Mouse (Mus musculus) regulatory T cell (primary cell): ENCODE data around the gene Cachd1.

Experiments used
- in situ Hi-C: fragments of 300-600 bp; cut with MboI, MseI; formaldehyde crosslinking; loops from one replicate; pipeline ENCODE4 v1.15.1; 2025; ENCODE audit warnings: high pct_unique_total_duplicates

Gene Cachd1

DNA sequence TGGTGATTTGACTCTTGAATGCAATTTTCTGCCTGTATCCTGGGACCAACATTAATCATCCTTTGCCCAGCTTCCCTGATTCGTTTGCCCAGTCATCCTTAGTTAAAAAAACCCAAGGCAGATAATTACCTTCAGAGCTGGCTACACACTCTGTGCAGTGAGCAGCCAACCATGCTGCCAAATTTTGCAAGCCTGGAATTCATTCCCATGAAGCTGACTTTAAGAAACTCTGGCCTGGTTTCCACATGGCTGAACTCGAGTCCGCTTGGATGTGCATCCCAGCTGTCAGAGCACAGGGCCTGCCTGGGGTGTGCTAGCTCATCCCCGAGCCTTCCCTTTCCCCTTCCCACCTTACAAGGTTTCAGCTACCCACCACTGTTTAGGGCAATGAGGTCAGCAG, 214.5 kb downstream of the Cachd1 start:
- in situ Hi-C loops = no loop called here

DNA sequence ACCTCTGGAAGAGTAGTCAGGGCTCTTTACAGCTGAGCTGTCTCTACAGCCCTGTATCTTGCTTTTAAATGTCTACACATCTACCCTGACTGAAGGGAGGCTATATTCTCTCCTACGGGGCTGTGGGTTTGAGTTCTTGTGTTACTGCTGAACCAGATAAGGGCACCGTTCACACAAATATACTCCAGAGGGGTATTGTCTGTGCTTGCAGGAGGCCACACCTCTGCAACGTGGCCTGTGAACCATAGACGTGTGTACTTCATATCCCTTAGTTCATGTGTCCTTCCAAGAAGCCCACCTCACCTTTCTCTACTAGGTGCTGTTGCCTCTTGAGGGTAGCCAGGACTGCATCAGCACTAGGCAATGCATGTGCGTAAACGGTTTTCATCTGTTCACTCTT, 215.6 kb downstream of the Cachd1 start:
- in situ Hi-C loops = no loop called here

DNA sequence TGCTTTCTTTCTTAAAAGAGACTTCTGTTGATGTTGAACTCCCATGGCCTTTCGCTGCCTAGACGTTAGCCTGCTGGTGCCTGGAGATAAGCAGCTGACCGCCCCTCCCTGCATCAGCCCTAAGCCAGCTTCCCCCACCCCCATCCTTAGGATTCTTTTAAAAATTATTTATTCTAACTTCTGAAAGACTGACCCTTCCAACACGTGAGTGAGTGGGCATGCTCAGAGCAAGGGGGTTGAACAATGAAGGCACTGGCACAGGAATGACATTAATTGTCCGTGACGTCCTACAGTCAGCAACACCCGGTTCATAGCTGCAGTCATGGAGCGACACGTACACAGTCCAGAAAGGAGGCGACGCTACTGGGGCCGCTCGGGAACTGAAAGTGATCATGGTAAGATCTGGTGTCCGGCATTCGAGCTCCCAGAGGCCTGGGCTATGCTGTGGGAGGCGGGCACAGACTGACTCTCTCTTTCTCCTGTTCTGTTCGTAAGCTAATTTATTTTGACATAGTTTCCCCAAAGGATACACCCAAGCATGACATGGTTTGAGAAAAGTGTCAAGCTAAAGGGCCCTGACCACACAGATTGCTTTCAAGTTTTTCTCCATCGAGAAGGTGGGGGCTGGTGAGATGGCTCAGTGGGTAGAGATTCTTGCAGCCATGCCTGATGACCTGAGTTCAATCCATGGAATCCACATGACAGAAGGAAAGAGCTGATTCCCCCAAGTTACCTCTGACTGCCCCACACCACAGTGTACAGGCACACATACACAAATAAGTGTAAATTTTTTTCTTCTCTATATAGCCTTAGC, 218.2 kb downstream of the Cachd1 start:
- in situ Hi-C loops = loop anchor here (5.0 kb wide), 1 partner anchor 153 kb away; no protein-coding TSS in a partner anchor

DNA sequence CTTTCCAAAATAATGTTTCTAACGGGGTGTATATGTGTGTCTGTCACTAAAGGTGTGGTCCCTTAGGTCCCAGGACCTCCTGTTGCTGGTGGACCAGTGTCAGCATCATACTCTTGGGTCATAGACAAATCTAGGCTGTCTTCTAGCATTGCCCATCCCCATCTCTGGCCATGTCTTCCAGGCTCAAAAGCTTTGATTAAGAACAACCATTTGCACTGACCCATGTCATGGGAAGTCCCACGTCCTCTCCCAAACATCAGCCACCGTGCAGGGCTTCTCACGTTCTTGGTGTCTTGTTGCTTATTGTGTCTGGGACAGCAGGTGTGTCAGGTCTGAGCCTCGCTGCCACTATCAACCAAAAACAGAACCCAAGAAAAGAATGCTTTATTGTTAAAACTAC, 219.1 kb downstream of the Cachd1 start:
- in situ Hi-C loops = loop anchor here (5.0 kb wide), 1 partner anchor 152 kb away; no protein-coding TSS in a partner anchor

DNA sequence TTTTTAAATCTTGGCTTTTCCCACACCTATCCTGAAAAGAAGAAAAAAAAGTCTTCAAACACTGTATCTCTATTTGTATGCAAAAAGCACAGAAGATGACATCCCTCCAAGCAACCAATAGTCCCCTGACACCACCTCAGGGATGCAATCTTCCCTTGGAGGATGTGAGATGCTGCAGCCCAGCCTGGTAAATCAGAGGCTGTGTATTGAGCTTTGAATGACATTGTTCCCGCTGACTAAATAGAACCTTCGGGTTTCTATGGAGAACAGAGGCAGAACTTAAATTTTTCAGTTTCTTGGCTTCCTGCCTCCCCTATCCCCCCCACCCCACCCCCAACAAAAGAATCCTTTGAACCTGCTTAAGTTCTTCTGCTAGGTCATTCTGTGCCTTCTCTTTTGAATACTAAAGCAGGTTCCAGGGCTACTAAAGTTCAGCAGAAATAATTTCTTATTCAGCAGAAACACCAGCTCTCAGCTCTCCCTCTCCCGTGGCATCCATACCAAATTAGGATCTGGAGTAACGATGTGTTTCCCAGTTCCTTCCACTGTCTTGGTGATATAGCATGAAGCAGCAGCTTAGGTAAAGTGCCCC, 219.7 kb downstream of the Cachd1 start:
- in situ Hi-C loops = loop anchor here (5.0 kb wide), 1 partner anchor 151 kb away; no protein-coding TSS in a partner anchor

DNA sequence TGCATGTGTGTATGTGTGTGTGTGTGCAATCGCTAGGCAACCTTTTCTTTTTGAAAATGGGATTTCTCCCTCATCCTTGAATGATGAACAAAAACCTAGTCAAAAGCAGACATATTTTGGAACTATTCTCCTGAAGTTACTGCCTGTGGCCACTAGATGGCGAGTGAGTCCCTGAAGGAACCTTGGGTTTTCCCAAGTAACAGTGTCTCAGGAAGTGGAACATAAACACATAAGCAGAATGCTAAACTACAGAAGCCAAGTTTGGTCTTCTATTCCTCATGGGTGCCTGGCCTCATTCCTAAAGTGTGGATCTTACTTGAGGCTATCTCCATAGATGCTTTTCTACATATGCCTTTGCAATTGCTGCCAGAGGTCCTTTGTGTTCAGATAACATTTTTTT, 221.7 kb downstream of the Cachd1 start:
- in situ Hi-C loops = loop anchor here (5.0 kb wide), 1 partner anchor 149 kb away; no protein-coding TSS in a partner anchor

DNA sequence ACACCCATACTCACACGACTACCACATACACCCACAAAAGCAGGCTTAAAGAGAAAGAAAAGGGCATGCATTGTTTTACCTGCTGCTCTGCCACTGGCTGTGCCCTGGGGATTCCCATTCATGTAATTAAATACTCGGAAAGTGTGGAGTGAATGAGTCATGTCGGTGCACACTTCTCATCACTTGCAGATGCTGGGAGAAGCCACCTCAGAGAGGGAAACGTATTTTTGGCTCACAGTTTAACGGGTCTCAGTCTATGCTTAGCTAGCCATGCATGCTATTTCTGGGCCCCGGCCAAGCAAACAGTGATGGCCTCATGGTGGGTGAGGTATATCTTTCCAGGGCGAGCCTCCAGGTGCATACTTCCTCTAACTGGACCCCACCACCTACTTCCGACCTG, 222.4 kb downstream of the Cachd1 start:
- in situ Hi-C loops = loop anchor here (5.0 kb wide), 1 partner anchor 148 kb away; no protein-coding TSS in a partner anchor

DNA sequence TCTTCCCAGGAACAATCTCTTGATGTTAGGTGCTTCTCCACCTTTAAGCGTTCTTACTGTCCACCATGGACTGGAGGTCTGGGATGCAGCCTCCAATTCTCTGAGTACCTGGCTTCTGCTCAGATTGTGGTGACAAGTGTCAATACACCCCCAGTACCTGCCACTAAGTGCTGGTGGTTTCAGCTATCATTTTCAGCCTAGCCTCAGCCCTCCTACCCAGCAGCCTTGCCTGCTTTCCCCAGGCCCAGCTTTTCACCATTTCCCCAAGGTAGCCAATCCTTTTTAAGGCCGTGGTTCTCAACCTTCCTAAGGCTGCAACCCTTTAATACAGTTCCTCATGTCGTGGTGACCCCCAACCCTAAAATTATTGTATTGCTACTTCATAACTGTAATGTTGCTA, 224.1 kb downstream of the Cachd1 start:
- in situ Hi-C loops = no loop called here

DNA sequence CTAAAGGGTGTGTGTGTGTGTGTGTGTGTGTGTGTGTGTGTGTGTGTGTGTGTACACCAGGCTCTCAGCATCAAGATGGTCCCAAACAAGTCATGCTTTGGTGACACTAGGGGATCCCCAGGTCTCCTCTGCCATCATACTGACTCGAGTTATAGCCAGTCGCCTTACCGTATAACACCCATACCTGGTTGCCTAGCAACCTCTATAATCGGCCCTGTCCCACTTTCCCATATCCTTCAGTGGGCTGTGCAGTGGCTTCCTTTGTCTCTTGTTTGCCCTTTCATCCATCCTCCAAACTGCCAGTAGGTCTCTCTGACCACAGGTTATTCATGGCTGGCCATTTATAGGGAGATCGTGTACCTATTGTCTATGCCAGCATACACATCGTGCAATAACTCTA, 224.6 kb downstream of the Cachd1 start:
- in situ Hi-C loops = no loop called here

DNA sequence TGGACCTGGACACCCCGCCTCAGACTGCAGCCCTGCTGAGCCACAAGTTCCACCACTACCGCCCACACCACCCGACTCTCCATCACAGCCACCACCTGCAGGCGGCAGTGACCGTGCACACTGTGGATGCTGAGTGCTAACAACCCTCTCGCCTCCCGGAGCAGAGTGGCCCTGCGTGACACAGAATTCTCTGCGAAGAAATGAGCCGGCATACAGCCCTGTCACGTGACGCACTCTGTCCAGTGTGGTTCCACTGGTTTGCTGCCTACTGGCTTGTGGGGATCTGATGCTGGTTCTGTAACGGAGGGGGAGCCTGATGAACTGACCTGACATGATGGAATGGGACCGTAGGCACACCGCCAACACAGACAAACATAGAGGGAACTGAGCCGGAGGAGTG, 226.5 kb downstream of the Cachd1 start:
- in situ Hi-C loops = no loop called here

DNA sequence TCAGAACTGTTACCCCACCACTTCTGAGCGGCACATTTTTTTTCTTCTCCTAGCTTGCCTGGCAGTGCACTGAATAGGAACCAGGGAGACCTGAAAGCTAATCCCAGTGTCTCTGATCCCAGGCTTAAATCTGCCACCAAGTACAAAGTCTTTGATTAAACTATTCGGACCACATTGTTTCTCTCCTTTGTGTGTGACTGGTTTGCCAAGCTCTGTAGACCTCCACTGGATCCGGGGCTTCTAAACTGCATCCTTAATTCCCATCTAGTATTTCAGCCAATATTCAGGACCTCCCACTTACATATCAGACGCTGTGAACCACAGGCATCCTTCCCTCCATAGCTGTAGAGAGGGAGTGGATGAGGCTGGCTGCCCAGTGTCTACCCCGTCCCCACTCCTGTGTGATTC, 231.9 kb downstream of the Cachd1 start:
- in situ Hi-C loops = no loop called here

DNA sequence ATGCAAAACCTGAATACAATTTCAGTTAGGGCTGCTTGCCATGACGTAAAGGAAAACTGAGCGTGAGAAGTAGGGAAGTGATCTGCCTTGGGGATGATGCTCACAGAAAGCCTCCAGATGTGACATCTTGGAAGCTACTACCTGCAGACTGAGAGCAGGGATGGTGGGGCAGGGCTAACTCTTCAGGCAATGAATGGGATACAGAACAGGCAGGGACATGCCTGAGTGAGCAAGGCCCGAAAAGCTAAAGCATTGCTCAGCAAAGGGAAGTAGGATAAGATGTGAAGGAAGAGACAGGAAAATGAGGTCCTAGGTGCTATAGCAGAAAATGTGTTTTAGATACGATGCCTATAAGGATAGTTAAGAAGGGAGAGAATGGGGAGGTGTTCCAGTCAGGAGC, 232.6 kb downstream of the Cachd1 start:
- in situ Hi-C loops = no loop called here

DNA sequence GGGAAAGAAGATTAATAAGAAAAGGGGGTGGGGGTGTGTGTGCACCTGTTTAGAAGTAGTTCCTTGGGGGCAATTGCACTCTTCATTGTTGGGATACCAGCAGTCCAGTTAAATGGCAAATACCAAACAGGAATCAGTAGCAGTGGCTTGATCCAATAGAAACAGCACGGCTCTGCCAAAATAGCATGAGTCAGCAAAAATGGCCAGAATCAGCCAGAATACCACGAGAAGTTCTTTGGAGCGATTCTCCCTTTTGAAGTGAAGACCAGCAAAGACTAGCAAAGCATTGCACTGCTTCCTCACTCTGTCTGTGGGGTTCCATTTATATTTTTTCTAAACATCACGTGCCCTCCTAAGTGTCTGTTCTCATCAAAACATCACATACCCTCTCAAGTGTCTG, 241.3 kb downstream of the Cachd1 start:
- in situ Hi-C loops = no loop called here

DNA sequence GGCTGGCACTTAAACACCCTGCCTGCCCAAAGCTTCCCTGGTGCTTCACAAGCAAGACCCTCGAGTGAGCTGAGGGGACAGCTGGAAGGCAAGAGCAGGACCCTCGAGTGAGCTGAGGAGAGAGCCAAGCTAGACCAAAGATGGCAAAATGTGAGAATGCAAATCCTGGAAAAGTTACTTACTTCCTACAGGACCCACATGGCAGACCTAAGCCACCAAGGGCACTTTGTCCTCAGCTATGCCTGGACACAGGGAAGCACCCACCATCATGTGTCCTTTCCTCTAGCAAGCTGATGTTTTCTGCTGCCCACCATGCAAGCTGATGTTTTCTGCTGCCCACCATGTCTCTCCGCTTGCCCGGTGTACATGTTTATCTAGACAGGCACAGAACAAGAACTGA, 244.1 kb downstream of the Cachd1 start, which contains the start of gene Gm10577:
Gm10577 (minus strand) TSS at position 101 of the 400 bp plus-strand sequence.
- in situ Hi-C loops = no loop called here

DNA sequence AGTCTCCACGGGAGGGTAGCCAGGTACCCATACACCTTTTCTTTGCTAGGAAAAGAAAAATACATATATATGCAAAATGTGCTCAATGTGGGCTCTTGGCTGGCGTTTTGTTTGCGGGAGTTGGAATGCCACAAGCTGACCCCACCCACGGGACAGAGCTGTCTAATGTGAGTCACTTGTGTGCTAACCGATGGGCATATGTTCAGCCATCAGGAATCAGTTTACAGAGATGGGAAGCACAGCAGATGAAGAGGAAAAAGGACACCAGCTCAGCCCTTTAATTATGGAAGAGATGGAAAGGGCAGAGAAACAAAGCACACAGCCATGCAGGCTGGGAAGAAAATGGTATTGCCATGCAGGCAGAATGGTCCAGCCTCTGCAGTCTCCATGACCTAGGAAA, 250.1 kb downstream of the Cachd1 start:
- in situ Hi-C loops = no loop called here

DNA sequence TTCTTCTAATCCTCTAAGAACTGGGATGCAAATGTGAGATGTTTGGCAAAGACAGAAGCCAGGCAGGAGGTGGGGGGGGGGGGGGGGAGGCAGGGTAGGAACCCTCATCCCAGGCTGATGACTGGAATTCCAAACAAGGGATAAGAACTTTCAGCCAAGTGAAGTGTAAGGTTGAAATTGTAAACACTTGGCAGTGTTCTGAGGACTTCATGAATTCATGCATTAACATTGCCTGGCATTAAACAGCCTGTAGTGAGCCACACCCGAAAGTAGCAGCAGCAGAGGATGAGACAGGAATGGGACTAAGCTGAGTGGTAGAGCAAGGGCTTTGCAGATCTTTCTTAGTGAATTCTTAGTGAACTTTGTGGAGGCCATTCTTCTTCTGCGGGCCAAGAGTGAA, 250.5 kb downstream of the Cachd1 start:
- in situ Hi-C loops = no loop called here

DNA sequence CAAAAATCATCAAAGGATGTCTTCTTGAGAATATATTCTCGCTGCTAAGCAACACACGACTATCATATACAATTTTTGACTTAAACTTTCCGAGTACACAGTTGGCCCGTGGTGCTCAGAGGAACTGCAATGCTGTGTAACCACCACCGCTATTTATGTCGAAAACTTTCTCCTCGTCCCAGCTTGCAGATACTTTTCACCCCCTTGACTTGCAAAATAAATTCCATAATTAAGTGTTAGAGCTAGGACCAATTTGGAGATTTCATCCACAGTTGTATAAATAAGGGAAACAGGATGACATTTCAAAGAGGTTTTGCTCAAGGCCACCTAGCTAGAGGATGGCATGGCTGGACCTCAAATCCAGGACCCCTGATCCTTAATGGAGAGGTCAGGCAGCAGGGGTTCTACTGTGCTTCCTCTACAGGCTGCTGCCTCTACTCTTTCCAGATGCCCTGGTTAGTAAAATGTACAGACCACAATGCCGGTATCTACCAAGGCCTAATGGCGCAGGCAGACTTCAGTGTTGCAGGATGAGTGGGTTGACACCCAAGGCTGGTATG, 251.5 kb downstream of the Cachd1 start:
- in situ Hi-C loops = no loop called here

DNA sequence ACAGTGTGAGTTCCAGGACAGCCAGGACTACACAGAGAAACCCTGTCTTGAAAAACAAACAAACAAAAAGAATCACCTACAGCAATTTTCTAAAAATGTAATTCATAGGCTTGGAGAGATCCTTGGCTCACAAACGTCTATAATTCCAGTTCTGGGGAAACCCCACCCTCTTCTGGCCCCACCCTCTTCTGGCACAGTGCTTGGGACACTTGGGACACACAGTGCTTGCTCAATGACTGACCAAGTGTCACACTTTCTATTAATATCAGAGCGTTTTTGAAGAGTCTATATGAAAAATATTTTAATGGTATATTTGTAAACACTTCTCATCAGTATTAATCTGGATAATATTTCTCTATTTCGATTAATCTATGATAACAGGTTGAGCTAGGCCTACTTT, 256.6 kb downstream of the Cachd1 start:
- in situ Hi-C loops = no loop called here

DNA sequence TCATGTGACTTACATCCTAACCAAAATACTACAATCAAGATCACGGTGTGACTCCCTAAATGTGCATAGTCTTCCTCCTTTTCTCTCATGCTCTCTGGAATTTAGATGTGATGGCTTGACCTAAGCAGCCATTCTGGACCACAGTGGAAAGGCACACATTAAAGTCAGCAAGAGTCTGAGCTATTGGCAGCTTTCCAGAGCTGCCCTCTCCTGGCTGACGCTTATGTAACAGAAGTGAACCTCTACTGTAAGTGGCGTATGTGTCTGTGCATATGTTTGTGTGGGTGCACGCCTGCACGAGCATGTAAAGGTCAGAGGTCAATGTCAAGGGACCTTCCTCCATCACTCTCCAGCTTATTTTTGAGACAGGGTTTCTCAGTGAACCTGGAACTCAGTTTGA, 258.7 kb downstream of the Cachd1 start:
- in situ Hi-C loops = no loop called here

DNA sequence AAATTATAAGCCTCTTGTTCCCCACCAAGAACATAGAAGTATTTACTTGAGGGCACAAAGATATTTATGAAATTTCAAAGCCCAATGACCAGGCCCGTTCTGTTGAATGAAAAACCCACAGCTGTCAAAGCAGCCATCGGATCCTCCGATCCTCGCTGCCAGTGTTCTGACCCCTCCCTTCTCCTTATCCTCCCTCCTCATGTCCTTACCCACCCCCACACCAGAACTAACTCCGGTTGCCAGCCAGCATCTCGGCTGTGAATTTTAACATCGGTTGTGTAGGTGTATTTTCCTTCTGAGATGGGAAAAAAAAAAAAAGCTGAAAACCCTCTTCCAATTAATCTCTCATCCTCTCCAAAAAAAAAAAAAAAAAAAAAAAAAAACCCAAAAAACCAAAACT, 260.7 kb downstream of the Cachd1 start:
- in situ Hi-C loops = no loop called here

DNA sequence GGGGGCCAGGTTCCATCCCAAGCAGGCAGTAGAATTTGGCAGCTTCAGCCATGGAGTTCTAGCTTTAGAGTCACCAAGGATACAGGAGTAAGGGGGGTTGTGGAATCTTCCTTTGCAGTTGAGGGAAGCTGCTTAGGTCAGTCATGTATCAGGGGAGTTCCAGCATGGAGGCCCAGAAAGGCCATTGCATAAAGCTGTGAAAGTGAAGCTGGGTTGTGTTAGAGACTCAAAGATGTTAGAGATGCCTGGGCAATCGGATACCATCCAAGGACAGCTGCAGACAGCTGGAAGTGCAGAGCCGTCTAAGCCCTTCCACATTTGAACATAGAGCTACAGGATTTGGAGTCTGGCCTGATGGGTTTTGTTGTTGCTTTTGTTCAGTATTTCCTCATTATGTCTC, 267.2 kb downstream of the Cachd1 start:
- in situ Hi-C loops = no loop called here

DNA sequence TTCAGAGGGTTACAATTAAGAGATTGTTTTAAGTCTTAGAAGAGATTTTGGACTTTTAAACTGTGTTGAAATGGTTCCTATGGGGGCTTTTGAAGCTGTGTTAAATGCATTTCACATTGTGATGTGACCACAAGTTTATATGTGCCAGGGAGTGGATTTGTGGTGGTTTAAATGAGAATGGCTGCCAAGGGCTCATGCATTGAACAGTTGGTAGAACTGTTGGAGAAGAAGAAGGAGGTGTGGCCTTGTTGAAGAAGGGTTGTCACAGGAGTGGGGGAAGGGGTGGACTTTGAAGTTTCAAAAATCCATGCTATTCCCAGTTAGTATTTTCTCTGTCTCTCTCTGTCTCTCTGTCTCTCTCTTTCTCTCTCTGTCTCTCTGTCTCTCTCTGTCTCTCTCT, 267.7 kb downstream of the Cachd1 start:
- in situ Hi-C loops = no loop called here

DNA sequence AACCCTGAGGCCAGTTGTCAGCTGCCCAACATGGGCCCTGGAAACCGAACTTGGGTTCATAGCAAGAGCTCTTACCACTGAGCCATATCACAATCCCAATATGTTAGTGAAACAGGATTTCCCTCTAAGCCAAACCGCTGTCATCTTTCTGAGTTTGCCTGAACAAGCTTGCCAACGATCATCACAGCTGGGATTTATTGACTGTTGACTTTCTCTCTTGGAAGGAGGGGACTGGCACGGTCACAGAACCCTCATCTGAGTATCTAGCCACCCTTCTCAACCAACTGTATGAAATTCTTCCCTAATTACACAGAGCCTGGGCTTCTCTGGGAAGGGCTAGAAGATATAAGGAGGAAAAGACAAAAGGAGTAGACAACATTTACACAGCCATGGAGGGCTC, 270.1 kb downstream of the Cachd1 start:
- in situ Hi-C loops = no loop called here
